Mouse (Mus musculus) ES-E14 (cell line): Measurements from ENCODE around the gene Gm21149. TPM values are rescaled to one million over a fixed set of nuclear protein-coding genes. Genes with fewer than 3 reads are reported as not detected.
"Not testable (repeated sequence)": the region's sequence is repeated elsewhere in the genome, so short reads cannot be mapped to it uniquely, and the experiment has no call there.

Source experiments
- DNase-seq: peaks from one replicate; pipeline ENCODE4 v3.0.0-alpha.2; 2013; ENCODE audit warnings: low read depth, low spot score
- H3K27ac ChIP-seq: 2 replicates; pipeline ENCODE4 v1.5.1; 2012; ENCODE audit warnings: low read depth, mild to moderate bottlenecking, low read length, moderate library complexity, mixed read lengths; ENCODE audit not compliant: poor library complexity, insufficient read depth, severe bottlenecking
- H3K36me3 ChIP-seq: 2 replicates; pipeline ENCODE4 v1.6.1; 2012; ENCODE audit warnings: mild to moderate bottlenecking, low read length, moderate library complexity, mixed read lengths; ENCODE audit not compliant: control insufficient read depth, poor library complexity, insufficient read depth, severe bottlenecking
- H3K4me1 ChIP-seq, 2 experiments: fragments of 150-350 bp in 1 of 2; sonication (generic) in 1 of 2; 2 replicates each; pipeline ENCODE4 v1.6.1; 2012; ENCODE audit warnings: low read length in 2 of 2, mild to moderate bottlenecking in 1 of 2, mixed read lengths in 1 of 2; ENCODE audit not compliant: control insufficient read depth in 2 of 2, insufficient read depth in 2 of 2, poor library complexity in 1 of 2
- H3K4me3 ChIP-seq, 2 experiments: fragments of 150-350 bp in 1 of 2; sonication (generic) in 1 of 2; 2 replicates each; pipeline ENCODE4 v1.5.1; 2012; ENCODE audit warnings: low read length in 2 of 2, low read depth in 1 of 2, mild to moderate bottlenecking in 1 of 2, mixed read lengths in 1 of 2; ENCODE audit not compliant: insufficient read depth in 1 of 2, poor library complexity in 1 of 2, severe bottlenecking in 1 of 2
- H3K9ac ChIP-seq: 2 replicates; pipeline ENCODE4 v1.6.1; 2012; ENCODE audit warnings: low read depth, mild to moderate bottlenecking, low read length, mixed read lengths; ENCODE audit not compliant: poor library complexity, insufficient read depth, severe bottlenecking
- H3K9me3 ChIP-seq: fragments of 150-350 bp; sonication (generic); 2 replicates; pipeline ENCODE4 v1.6.1; 2012; ENCODE audit warnings: low read depth, mild to moderate bottlenecking, low read length; ENCODE audit not compliant: control insufficient read depth, insufficient read depth
- CHD2 ChIP-seq: IDR thresholded peaks from 2 replicates; pipeline ENCODE4 v1.6.1; 2014; ENCODE audit warnings: mild to moderate bottlenecking, low read depth, low read length, inconsistent platforms
- HCFC1 ChIP-seq: IDR thresholded peaks from 2 replicates; pipeline ENCODE4 v1.6.1; 2012; ENCODE audit warnings: low read length, inconsistent platforms, borderline replicate concordance; ENCODE audit not compliant: insufficient read depth
- MAFK ChIP-seq: IDR thresholded peaks from 2 replicates; pipeline ENCODE4 v1.6.1; 2014; ENCODE audit warnings: mild to moderate bottlenecking, low read depth, low read length, inconsistent platforms; ENCODE audit not compliant: insufficient read depth
- ZC3H11A ChIP-seq: IDR thresholded peaks from 2 replicates; pipeline ENCODE4 v1.6.1; 2012; ENCODE audit warnings: low read depth, mild to moderate bottlenecking, inconsistent platforms, low read length, borderline replicate concordance
- ZNF384 ChIP-seq: IDR thresholded peaks from 2 replicates; pipeline ENCODE4 v1.6.1; 2012; ENCODE audit warnings: low read depth, low read length, inconsistent platforms
- in situ Hi-C, 2 experiments: fragments of 600-800 bp; cut with MboI; formaldehyde crosslinking; loops; one replicate each; pipeline ENCODE4 v1.15.1; 2025; ENCODE audit warnings: low sequenced_read_pairs in 2 of 2, inconsistent platforms in 1 of 2; ENCODE audit not compliant: unreplicated experiment in 2 of 2
- total RNA-seq: library from RNA; depleted of rRNA; stranded (reverse); fragments of 300-350 nt; gene quantifications from 2 replicates; pipeline ENCODE4 v1.2.3, GENCODE M21; 2012

The Gm21149 gene
- total RNA-seq, 1 experiment: not detected

DNA sequence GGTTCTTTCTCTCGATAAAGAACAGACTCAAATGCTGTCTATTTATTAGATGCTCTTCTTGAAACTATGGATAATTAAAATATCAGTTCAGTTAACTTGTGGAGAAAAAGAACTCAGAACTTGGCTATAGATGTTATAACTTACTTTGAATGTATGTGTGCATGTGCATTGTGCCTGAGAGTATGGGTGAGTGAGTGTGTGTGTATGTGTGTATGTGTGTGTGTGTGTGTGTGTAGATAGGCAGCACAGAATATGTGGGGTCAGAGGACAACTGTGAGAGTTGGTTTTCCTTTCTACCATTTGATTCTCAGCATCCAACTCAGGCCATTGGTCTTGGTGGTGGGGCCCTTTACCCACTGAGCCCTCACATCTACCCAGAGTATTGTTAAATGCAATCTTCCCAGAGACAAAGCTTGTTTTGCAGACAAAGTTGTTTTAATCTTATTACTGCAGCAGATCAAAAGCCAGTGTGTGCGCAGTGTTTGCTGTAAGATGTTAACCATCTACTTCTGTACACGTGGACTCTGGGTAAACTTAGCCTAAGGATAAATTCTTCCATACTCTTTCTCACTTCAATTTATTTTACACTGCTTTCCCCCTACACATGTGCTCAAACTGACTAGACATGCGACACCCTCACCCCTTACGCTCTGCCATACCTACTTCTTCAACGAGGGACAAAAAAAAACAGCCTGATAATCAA is 31.6 kb upstream of the Gm21149 start:
- DNase-seq, H3K4me1 ChIP-seq, in situ Hi-C loops, H3K9me3 ChIP-seq, H3K36me3 ChIP-seq, H3K27ac ChIP-seq, H3K9ac ChIP-seq, H3K4me3 ChIP-seq: not testable (repeated sequence)

DNA sequence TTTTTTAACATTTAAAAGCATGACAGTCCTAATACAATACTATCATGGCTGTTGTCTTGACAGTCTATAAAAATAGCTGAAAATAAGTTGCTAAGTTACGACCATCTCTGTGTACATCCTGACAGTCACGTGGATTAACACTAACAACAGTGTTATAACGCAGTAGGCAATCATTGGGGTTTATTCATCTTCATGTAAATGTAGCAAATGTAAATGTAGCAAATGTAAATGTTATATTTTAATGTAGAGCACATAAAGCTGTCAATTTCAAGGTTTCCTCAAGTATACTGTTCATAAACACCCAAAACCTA is 30.9 kb upstream of the Gm21149 start:
- no peaks in the 10 kb centered on the region for H3K36me3 ChIP-seq
- no peak overlapping the region for H3K4me3 ChIP-seq
- H3K27ac ChIP-seq: no peak overlapping the region
- in situ Hi-C loops: no loop called here
- TF ChIP-seq ZC3H11A (no peak), ZNF384 (no peak), HCFC1 (no peak), CHD2 (no peak), MAFK (no peak)
- no peak for DNase-seq
- no peaks in the 10 kb centered on the region for H3K9me3 ChIP-seq
- H3K9ac ChIP-seq: no peak overlapping the region
- H3K4me1 ChIP-seq: no peaks in the 10 kb centered on the region

DNA sequence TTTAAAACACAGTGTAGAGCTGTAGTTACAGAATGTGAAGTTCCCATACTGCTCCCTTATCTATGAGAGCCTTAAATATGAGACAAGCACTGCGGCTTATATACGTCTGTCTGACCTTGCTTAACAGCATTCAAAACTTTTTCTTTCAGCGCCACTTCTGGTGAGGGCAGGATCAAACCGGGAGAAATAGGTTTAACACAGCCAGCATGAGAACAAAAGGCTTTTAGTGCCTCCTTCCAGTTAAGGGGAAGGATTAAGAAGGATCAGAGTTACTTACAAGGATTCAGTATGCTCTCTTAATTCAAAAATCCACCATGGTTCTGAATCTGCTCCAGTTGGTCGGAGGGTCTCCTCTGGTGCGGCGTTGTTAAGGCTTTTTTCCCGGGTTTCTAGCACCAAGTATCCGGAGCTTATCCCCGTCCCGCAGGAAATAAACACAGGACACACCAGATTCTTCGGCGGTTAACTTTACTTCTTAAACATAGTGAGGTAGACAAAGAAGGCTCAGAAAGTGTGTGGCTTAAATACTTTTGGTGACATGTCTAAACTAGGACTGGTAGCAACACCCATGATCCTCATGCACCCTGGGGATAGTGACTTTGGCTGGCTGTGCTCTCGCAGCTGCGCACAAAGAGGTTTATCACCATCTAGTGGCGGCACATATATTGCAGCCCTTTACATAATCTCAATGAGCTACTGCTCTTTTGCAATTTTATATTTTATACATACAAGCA is 30.4 kb upstream of the Gm21149 start:
- H3K9ac ChIP-seq: no peak overlapping the region
- TF ChIP-seq MAFK: no peak
- TF ChIP-seq ZC3H11A: peak; percentile 68; the same call in 1 of the 2 replicates
- peak; percentile 77 for DNase-seq
- no peaks in the 10 kb centered on the region for H3K9me3 ChIP-seq
- peak overlapping the region; percentile 23 to 55; a peak in 3 of 4 replicates for H3K4me3 ChIP-seq
- no peak overlapping the region for H3K27ac ChIP-seq
- in situ Hi-C loops: no loop called here
- H3K36me3 ChIP-seq: no peaks in the 10 kb centered on the region
- no peaks in the 10 kb centered on the region for H3K4me1 ChIP-seq

GRCm38 (mm10) chr5:15498774-15499400 is 22.6 kb upstream of the Gm21149 start:
- H3K9ac ChIP-seq, H3K27ac ChIP-seq, H3K36me3 ChIP-seq, DNase-seq, in situ Hi-C loops, H3K4me1 ChIP-seq, H3K4me3 ChIP-seq, H3K9me3 ChIP-seq: not testable (repeated sequence)

GRCm38 (mm10) chr5:15498350-15498749 is 22.0 kb upstream of the Gm21149 start:
- H3K4me3 ChIP-seq, in situ Hi-C loops, H3K9ac ChIP-seq, DNase-seq, H3K36me3 ChIP-seq, H3K4me1 ChIP-seq, H3K9me3 ChIP-seq, H3K27ac ChIP-seq: not testable (repeated sequence)

GRCm38 (mm10) chr5:15490934-15491333 is 14.6 kb upstream of the Gm21149 start:
- not testable (repeated sequence) for H3K36me3 ChIP-seq, DNase-seq

More at GRCm38 (mm10) chr5:15490934-15491333, 14.6 kb upstream of the Gm21149 start:
- H3K4me1 ChIP-seq, H3K9me3 ChIP-seq, H3K4me3 ChIP-seq, H3K27ac ChIP-seq, H3K9ac ChIP-seq, in situ Hi-C loops: not testable (repeated sequence)
